Mouse (Mus musculus) CH12.LX (cell line): ENCODE results near the gene Pla2g4c.

ENCODE experiments used
- CTCF ChIP-seq, 2 experiments: IDR thresholded peaks in 1 of 2; conservative IDR thresholded peaks in 1 of 2; 2 replicates each; pipeline ENCODE4 v1.5.1; 2011 to 2012; ENCODE audit warnings: low read depth in 2 of 2, low read length in 2 of 2, improper control_type of control experiment in 1 of 2, inconsistent platforms in 1 of 2, mild to moderate bottlenecking in 1 of 2, moderate library complexity in 1 of 2
- E2F4 ChIP-seq: IDR thresholded peaks from 2 replicates; pipeline ENCODE4 v1.6.1; 2011; ENCODE audit warnings: low read depth, low read length, improper control_type of control experiment; ENCODE audit not compliant: insufficient replicate concordance
- ETS1 ChIP-seq: conservative IDR thresholded peaks from 2 replicates; pipeline ENCODE4 v1.6.1; 2012; ENCODE audit warnings: low read depth, mild to moderate bottlenecking, inconsistent platforms, low read length, improper control_type of control experiment, moderate library complexity
- GABPA ChIP-seq: IDR thresholded peaks from 2 replicates; pipeline ENCODE4 v1.6.1; 2012; ENCODE audit warnings: low read depth, low read length, improper control_type of control experiment, inconsistent platforms; ENCODE audit not compliant: insufficient replicate concordance
- NELFE ChIP-seq: IDR thresholded peaks from 2 replicates; pipeline ENCODE4 v1.6.1; 2011; ENCODE audit warnings: low read depth, low read length, improper control_type of control experiment
- PAX5 ChIP-seq: IDR thresholded peaks from 2 replicates; pipeline ENCODE4 v1.6.1; 2012; ENCODE audit warnings: low read length, inconsistent platforms, mixed read lengths
- POLR2A ChIP-seq: IDR thresholded peaks from 2 replicates; pipeline ENCODE4 v1.6.1; 2011; ENCODE audit warnings: low read depth, mild to moderate bottlenecking, improper control_type of control experiment, low read length
- UBTF ChIP-seq: IDR thresholded peaks from 2 replicates; pipeline ENCODE4 v1.6.1; 2012; ENCODE audit warnings: low read depth, mild to moderate bottlenecking, inconsistent platforms, low read length, improper control_type of control experiment, moderate library complexity
- ZNF384 ChIP-seq: IDR thresholded peaks from 2 replicates; pipeline ENCODE4 v1.6.1; 2012; ENCODE audit warnings: low read depth, low read length, improper control_type of control experiment, inconsistent platforms

DNA sequence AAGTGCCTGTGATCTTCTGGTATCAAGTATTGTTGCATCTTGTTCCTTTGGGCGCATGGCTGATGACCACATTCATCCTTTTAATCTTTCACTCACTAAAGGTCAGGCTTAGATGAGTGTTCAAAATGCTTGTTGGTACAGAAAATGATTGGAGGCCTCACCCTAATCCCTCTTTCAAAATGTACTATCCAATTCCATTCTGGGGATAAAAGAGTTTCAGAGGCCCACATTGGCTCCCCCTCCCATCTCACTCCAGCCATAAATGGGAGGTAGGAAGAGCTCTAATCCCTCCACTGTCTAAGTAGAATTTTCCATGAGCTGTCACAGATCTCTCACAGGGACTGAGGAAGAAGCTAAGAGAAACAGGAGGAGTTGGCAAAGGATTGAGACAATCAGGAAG is 73.4 kb downstream of the Pla2g4c start, which contains the start of gene Cabp5:
- TF ChIP-seq E2F4 (no peak), CTCF (conservative IDR thresholded peaks at IDR 0.05 in 1 of 2, IDR thresholded peaks at IDR 0.05 in 1 of 2; ENCODE audit: low read depth in 2 of 2, low read length in 2 of 2) (no peak), UBTF (no peak), ETS1 (no peak), POLR2A (no peak), ZNF384 (no peak), NELFE (no peak), GABPA (no peak), PAX5 (no peak)
